ENCODE assay signal across 28 mouse cellular contexts in genomic region chr5:88366886-88367285, GRCm38 (mm10). TPM values are rescaled to one million over a fixed set of nuclear protein-coding genes. Genes with fewer than 3 reads are reported as not detected.
"Had no signal": no experiment of that assay in that cellular context is flagged by ENCODE, and none has a peak within 500 bp of the region (broad histone marks: within the 10 kb centered on the region; RNA-seq: fewer than 3 reads in every experiment).

No protein-coding gene starts in this region.

- H3K27me3 ChIP-seq: lung, embryonic 15.5 days; megakaryocyte, embryonic 14.5 days; midbrain, embryonic 13.5 days; neural tube, embryonic 13.5 days; neural tube, embryonic 15.5 days had no signal

- H3K36me3 ChIP-seq: lung, embryonic 15.5 days; midbrain, embryonic 13.5 days; neural tube, embryonic 13.5 days; neural tube, embryonic 15.5 days had no signal

- H3K4me2 ChIP-seq: lung, embryonic 15.5 days; midbrain, embryonic 11.5 days; midbrain, embryonic 13.5 days; neural tube, embryonic 13.5 days; neural tube, embryonic 15.5 days had no signal

- H3K4me1 ChIP-seq: lung, embryonic 15.5 days; megakaryocyte, embryonic 14.5 days; midbrain, embryonic 13.5 days; neural tube, embryonic 13.5 days; neural tube, embryonic 15.5 days had no signal

- DNase-seq: liver, postnatal 0 days; lung, adult 2 months; lung, postnatal 14 days; lung, postnatal 36 days; retina, postnatal 1 day; right cerebral cortex, adult 18-20 months; right cerebral cortex, postnatal 25 days; right cerebral cortex, postnatal 4 days; spleen, adult 18-20 months; thymus, adult 18-20 months; thymus, postnatal 14 days; thymus, postnatal 36 days had no signal

- H3K9me3 ChIP-seq: lung, embryonic 15.5 days; megakaryocyte, embryonic 14.5 days; midbrain, embryonic 13.5 days; neural tube, embryonic 13.5 days; neural tube, embryonic 15.5 days had no signal

- H3K27ac ChIP-seq: lung, embryonic 15.5 days; macrophage; midbrain, embryonic 13.5 days; neural tube, embryonic 13.5 days; neural tube, embryonic 15.5 days had no signal

- H3K4me3 ChIP-seq: lung, embryonic 15.5 days; megakaryocyte, embryonic 14.5 days; midbrain, embryonic 13.5 days; myocyte; neural tube, embryonic 13.5 days; neural tube, embryonic 15.5 days had no signal

- H3K9ac ChIP-seq: liver, postnatal 0 days; lung, embryonic 15.5 days; midbrain, embryonic 13.5 days; neural tube, embryonic 13.5 days; neural tube, embryonic 15.5 days had no signal

- ATAC-seq: liver, postnatal 0 days; lung, postnatal 0 days; midbrain, embryonic 13.5 days; midbrain, embryonic 16.5 days had no signal

RNA-seq across cellular contexts. Expression of gene Amtn, which starts 9.0 kb away (rescaled TPM):
- total RNA-seq: megakaryocyte progenitor cell, adult 5-6 weeks had no signal
- polyA plus RNA-seq: liver, postnatal 0 days; lung, embryonic 15.5 days; macrophage; midbrain, embryonic 11.5 days; midbrain, embryonic 13.5 days; midbrain, embryonic 16.5 days; myocyte; neural tube, embryonic 11.5 days; neural tube, embryonic 13.5 days; neural tube, embryonic 15.5 days; small intestine, adult 2 months; stomach, embryonic 14.5 days; stomach, embryonic 16.5 days had no signal

RNA-seq across cellular contexts. Expression of gene Prol1, which starts 49.8 kb away (rescaled TPM):
- total RNA-seq: megakaryocyte progenitor cell, adult 5-6 weeks had no signal
- polyA plus RNA-seq: liver, postnatal 0 days; lung, adult 2 months; lung, embryonic 15.5 days; lung, postnatal 0 days; macrophage; midbrain, embryonic 11.5 days; midbrain, embryonic 13.5 days; midbrain, embryonic 16.5 days; myocyte; neural tube, embryonic 11.5 days; neural tube, embryonic 13.5 days; neural tube, embryonic 15.5 days; small intestine, adult 2 months; stomach, embryonic 14.5 days; stomach, embryonic 16.5 days; thymus, postnatal 0 days had no signal
